Mouse (Mus musculus) Patski (cell line): Measurements from ENCODE around the gene Gm7942. TPM values are rescaled to one million over a fixed set of nuclear protein-coding genes. Genes with fewer than 3 reads are reported as not detected.
"Not testable (repeated sequence)": the region's sequence is repeated elsewhere in the genome, so short reads cannot be mapped to it uniquely, and the experiment has no call there.

Experiments used
- ATAC-seq: fragments of 100-300 bp; one replicate; pipeline ENCODE4 v1.8.0; 2021
- CTCF ChIA-PET: fragments of 350-600 bp; sonication (Branson Sonifier 250); formaldehyde crosslinking; loops from one replicate; lab custom pipeline; 2022; ENCODE audit warnings: inconsistent platforms; lab: Charles Lee
- POLR2A ChIA-PET: fragments of 350-600 bp; sonication (Branson Sonifier 250); formaldehyde crosslinking; loops from one replicate; lab custom pipeline; 2022; ENCODE audit warnings: antibody characterized with exemption, inconsistent platforms; lab: Charles Lee
- DNase-seq: peaks from one replicate; pipeline ENCODE4 v3.0.0-alpha.2; 2011; ENCODE audit warnings: low read depth, low spot score
- H3K27me3 ChIP-seq: fragments of 371-371 bp; one replicate; pipeline ENCODE4 v1.5.1; 2021
- in situ Hi-C: fragments of 300-500 bp; cut with MboI; formaldehyde crosslinking; loops from 3 replicates; pipeline ENCODE4 v1.11.1; 2018; ENCODE audit warnings: low pct_unique_long_range_greater_than_20kb, mixed read lengths
- polyA plus RNA-seq: library from polyadenylated mRNA; unstranded; gene quantifications from one replicate; pipeline ENCODE4 v1.2.3, GENCODE M21; 2021

Gm7942 gene
- not detected for polyA plus RNA-seq

DNA sequence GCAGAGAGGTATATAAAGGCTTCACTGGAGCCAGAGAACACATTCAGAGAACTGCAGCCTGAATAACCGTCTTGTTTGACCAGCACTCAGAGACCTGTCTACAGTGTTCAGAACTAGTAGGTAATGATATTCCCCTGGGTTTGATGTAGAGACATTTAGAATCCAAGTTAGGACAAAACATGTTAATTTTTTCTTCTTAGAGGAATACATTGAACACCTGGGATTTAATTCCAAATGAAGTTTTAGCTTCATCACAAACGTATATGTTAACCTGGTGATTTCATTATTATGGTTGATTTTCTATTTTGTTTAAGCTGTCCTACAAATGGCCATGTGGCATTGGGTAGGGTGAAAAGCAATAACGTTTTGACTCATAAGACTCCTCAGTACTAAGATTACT lies at the start of gene Gm7942:
Gm7942 (plus strand) TSS at position 301 of the 400 bp plus-strand sequence.
- in situ Hi-C loops, POLR2A ChIA-PET: not testable (repeated sequence)

More for the DNA sequence above, at the start of gene Gm7942:
- H3K27me3 ChIP-seq, CTCF ChIA-PET, ATAC-seq, DNase-seq: not testable (repeated sequence)

Other genes with a start within 250 kb of the Gm7942 start
- gene Gm3183, start 241.5 kb upstream of the Gm7942 start, polyA plus RNA-seq, result not detected
- not detected for gene Gm6367, start 118.3 kb upstream of the Gm7942 start, polyA plus RNA-seq
- not detected for gene Gm16513, start 75.7 kb downstream of the Gm7942 start, polyA plus RNA-seq
- gene Gm10424, start 165.8 kb downstream of the Gm7942 start, polyA plus RNA-seq, result 0.06 TPM
- not detected for gene Gm3259, start 199.0 kb downstream of the Gm7942 start, polyA plus RNA-seq